Mouse (Mus musculus) thymus, adult 2 months (tissue): ENCODE results near the gene Mdga1. TPM values are rescaled to one million over a fixed set of nuclear protein-coding genes. Genes with fewer than 3 reads are reported as not detected.

Experiments
- DNase-seq: peaks from one replicate; pipeline ENCODE4 v3.0.0; 2021
- H3K27ac ChIP-seq: fragments of 200-500 bp; 2 replicates; pipeline ENCODE4 v1.5.1; 2012; ENCODE audit warnings: low read length, control low read depth; ENCODE audit not compliant: control insufficient read depth, insufficient read depth
- H3K27me3 ChIP-seq: fragments of 200-500 bp; 2 replicates; pipeline ENCODE4 v1.6.1; 2012; ENCODE audit warnings: mild to moderate bottlenecking, low read length, moderate library complexity, mixed read lengths; ENCODE audit not compliant: control insufficient read depth, insufficient read depth
- H3K36me3 ChIP-seq: fragments of 200-500 bp; 2 replicates; pipeline ENCODE4 v1.6.1; 2012; ENCODE audit warnings: mild to moderate bottlenecking, low read length, moderate library complexity; ENCODE audit not compliant: control insufficient read depth, insufficient read depth
- H3K4me1 ChIP-seq: fragments of 200-500 bp; replicated peaks from 2 replicates; pipeline ENCODE4 v1.6.1; 2012; ENCODE audit warnings: low read length; ENCODE audit not compliant: control insufficient read depth, insufficient read depth
- H3K4me3 ChIP-seq: fragments of 200-500 bp; 2 replicates; pipeline ENCODE4 v1.5.1; 2012; ENCODE audit warnings: mild to moderate bottlenecking, low read length, control low read depth, moderate library complexity; ENCODE audit not compliant: control insufficient read depth, insufficient read depth
- CTCF ChIP-seq: fragments of 200-500 bp; IDR thresholded peaks from 2 replicates; pipeline ENCODE4 v1.5.1; 2012; ENCODE audit warnings: mild to moderate bottlenecking, control low read depth, low read length, moderate library complexity, borderline replicate concordance; ENCODE audit not compliant: control insufficient read depth, poor library complexity, insufficient read depth; ENCODE audit errors: extremely low read depth
- POLR2A ChIP-seq: fragments of 200-500 bp; IDR thresholded peaks from 2 replicates; pipeline ENCODE4 v1.6.1; 2012; ENCODE audit warnings: mild to moderate bottlenecking, low read length, control low read depth, moderate library complexity; ENCODE audit not compliant: control insufficient read depth, poor library complexity, insufficient read depth; ENCODE audit errors: extremely low read depth
- WGBS: fragments of 180-500 bp; shearing (Covaris S2); methylation state at CpG from one replicate; pipeline ENCODE4 v1.1.7; 2018; 5-methylcytosine and 5-hydroxymethylcytosine counted together
- polyA plus RNA-seq: library from polyadenylated mRNA; depleted of rRNA; stranded (reverse); fragments of >200 nt; gene quantifications from 2 replicates; pipeline ENCODE4 v1.2.3, GENCODE M21; 2012

Mdga1 gene
- polyA plus RNA-seq, 1 experiment, result 16.1 TPM

GRCm38 (mm10) chr17:29864440-29864839 lies 105.4 kb downstream of the Mdga1 start:
- Histone ChIP-seq H3K36me3 (no peaks in the 10 kb centered on the region), H3K4me3 (no peak overlapping the region), H3K4me1 (peaks cover 6% of the 10 kb centered on the region), H3K27ac (no peak overlapping the region), H3K27me3 (no peaks in the 10 kb centered on the region)
- TF ChIP-seq CTCF (no peak), POLR2A (no peak)
- WGBS, result 78% methylated on average over 7 of the region's 7 CpGs
- no peak for DNase-seq

DNA sequence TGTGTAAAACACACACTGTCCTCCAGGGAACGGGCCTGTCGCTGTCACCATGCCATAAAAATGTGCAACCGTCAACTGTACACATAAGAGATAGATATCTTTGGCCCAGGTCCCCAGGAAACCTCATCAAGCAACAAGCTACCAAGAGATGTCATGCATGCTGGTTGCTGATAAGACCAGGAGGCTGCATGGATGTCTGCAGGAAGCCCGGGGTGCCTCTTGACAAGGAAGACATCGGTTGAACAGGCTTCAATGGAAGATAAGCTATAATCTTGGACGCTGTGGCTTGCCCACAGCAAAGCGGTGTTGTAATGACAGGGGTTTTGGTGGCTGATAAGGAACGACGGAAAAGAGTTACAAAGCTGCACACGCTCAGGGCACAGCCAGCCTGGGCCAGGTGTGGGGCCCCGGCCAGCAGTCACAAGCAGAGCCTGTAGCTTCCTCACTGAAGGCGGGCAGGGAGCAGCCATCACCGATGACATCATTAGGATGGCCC lies 110.1 kb downstream of the Mdga1 start:
- Histone ChIP-seq H3K27ac (no peak overlapping the region), H3K27me3 (no peaks in the 10 kb centered on the region), H3K4me1 (peaks cover 6% of the 10 kb centered on the region), H3K4me3 (no peak overlapping the region), H3K36me3 (no peaks in the 10 kb centered on the region)
- no peak for TF ChIP-seq CTCF
- no peak for TF ChIP-seq POLR2A
- no peak for DNase-seq
- WGBS, result 7% methylated on average over 13 of the region's 13 CpGs

GRCm38 (mm10) chr17:29858764-29859163 lies 111.1 kb downstream of the Mdga1 start:
- DNase-seq, result peak; percentile 51
- no peaks in the 10 kb centered on the region for H3K27me3 ChIP-seq
- 70% methylated on average over 3 of the region's 3 CpGs for WGBS
- peaks cover 6% of the 10 kb centered on the region for H3K4me1 ChIP-seq
- no peak for TF ChIP-seq CTCF
- no peak for TF ChIP-seq POLR2A
- H3K36me3 ChIP-seq, result no peaks in the 10 kb centered on the region
- no peak overlapping the region for H3K27ac ChIP-seq
- H3K4me3 ChIP-seq, result no peak overlapping the region

DNA sequence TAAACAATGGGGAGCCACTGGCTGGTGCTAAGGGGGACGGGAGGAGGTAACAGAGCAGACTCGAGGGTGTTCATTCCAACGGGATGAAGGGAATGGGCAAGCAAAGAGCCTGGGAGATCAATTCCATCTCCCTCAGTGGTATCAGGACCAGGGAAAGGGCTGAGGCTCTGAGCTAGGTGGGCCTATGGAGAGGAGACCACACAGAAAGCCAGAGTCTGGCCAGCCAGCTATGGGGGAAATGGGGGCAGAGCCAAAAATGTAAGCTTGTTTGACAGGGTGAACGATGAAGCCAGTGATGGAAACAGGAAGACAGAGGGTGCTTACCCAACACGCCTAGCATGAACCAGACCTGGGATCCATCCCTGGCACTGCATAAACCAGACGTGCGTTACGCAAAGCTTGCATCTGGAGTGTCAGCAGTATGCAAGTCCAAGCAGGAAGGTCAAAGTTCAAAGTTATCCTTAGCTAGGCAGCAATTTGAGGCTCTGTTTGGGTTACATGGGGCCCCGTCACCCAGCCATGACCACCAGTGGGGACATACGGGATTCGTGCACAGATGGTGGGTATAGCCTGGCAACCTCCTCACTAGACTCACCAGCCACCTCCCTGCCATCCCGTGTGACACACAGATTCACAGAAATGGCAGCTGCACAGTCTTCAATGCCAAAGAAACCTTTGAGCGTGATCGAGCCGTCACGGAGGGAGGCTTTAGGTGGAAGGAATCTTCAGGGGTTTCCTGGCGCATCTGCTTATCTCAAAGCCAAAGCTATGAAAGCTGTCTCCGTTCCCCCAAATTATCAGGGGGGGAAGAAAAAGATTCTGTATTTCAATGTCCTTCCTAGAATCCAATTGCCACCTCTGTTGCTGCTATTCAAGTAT lies 113.9 kb downstream of the Mdga1 start:
- Histone ChIP-seq H3K27me3 (no peaks in the 10 kb centered on the region), H3K27ac (no peak overlapping the region), H3K4me3 (no peak overlapping the region), H3K36me3 (no peaks in the 10 kb centered on the region), H3K4me1 (peaks cover 6% of the 10 kb centered on the region)
- WGBS, result 79% methylated on average over 18 of the region's 18 CpGs
- TF ChIP-seq POLR2A (no peak), CTCF (no peak)
- DNase-seq, result no peak

GRCm38 (mm10) chr17:29854835-29855234 lies 115.1 kb downstream of the Mdga1 start:
- no peak for DNase-seq
- no peaks in the 10 kb centered on the region for H3K36me3 ChIP-seq
- no peak overlapping the region for H3K4me3 ChIP-seq
- no peaks in the 10 kb centered on the region for H3K27me3 ChIP-seq
- no peak for TF ChIP-seq CTCF
- TF ChIP-seq POLR2A, result no peak
- H3K4me1 ChIP-seq, result peaks cover 3% of the 10 kb centered on the region
- no peak overlapping the region for H3K27ac ChIP-seq
- WGBS, result 94% methylated on average over 4 of the region's 4 CpGs

GRCm38 (mm10) chr17:29854388-29854787 lies 115.5 kb downstream of the Mdga1 start:
- no peak overlapping the region for H3K4me3 ChIP-seq
- DNase-seq, result no peak
- H3K36me3 ChIP-seq, result no peaks in the 10 kb centered on the region
- H3K4me1 ChIP-seq, result no peaks in the 10 kb centered on the region
- TF ChIP-seq CTCF (no peak), POLR2A (no peak)
- no peak overlapping the region for H3K27ac ChIP-seq
- H3K27me3 ChIP-seq, result no peaks in the 10 kb centered on the region
- 91% methylated on average over 6 of the region's 6 CpGs for WGBS
